Mouse (Mus musculus) forebrain, embryonic 15.5 days (tissue): ENCODE results near the gene Scarb1. TPM values are rescaled to one million over a fixed set of nuclear protein-coding genes. Genes with fewer than 3 reads are reported as not detected.

ENCODE experiments used
- ATAC-seq: fragments of 200-750 bp; cut with Nextera tagmentation; replicated peaks from 2 replicates; pipeline ENCODE4 v1.8.0; 2017; ENCODE audit warnings: mild to moderate bottlenecking, moderate TSS enrichment, moderate library complexity
- H3K27ac ChIP-seq: fragments of 300-500 bp; sonication (generic); replicated peaks from 2 replicates; pipeline ENCODE4 v1.5.1; 2015; ENCODE audit warnings: mild to moderate bottlenecking, inconsistent platforms
- H3K27me3 ChIP-seq: fragments of 300-500 bp; sonication (generic); 2 replicates; pipeline ENCODE4 v1.6.1; 2015; ENCODE audit warnings: inconsistent platforms
- H3K36me3 ChIP-seq: fragments of 300-500 bp; sonication (generic); 2 replicates; pipeline ENCODE4 v1.6.1; 2015; ENCODE audit warnings: mild to moderate bottlenecking, inconsistent platforms
- H3K4me1 ChIP-seq: fragments of 300-500 bp; sonication (generic); 2 replicates; pipeline ENCODE4 v1.6.1; 2015; ENCODE audit warnings: inconsistent platforms
- H3K4me2 ChIP-seq: fragments of 300-500 bp; sonication (generic); replicated peaks from 2 replicates; pipeline ENCODE4 v1.6.1; 2015; ENCODE audit warnings: mild to moderate bottlenecking, inconsistent platforms
- H3K4me3 ChIP-seq: fragments of 300-500 bp; sonication (generic); 2 replicates; pipeline ENCODE4 v1.5.1; 2015; ENCODE audit warnings: mild to moderate bottlenecking, inconsistent platforms
- H3K9ac ChIP-seq: fragments of 300-500 bp; sonication (generic); replicated peaks from 2 replicates; pipeline ENCODE4 v1.6.1; 2015; ENCODE audit warnings: mild to moderate bottlenecking, inconsistent platforms
- H3K9me3 ChIP-seq: fragments of 300-500 bp; sonication (generic); 2 replicates; pipeline ENCODE4 v1.6.1; 2016; ENCODE audit warnings: inconsistent platforms
- WGBS: fragments of 180-500 bp; shearing (Covaris S2); methylation state at CpG from one replicate; pipeline ENCODE4 v1.1.7; 2015; ENCODE audit warnings: mixed read lengths; 5-methylcytosine and 5-hydroxymethylcytosine counted together
- polyA plus RNA-seq: library from polyadenylated mRNA; unstranded; fragments of >200 nt; fragmentation: Nextera tagmentation; extraction: Ambion mirVana; gene quantifications from 2 replicates; pipeline ENCODE4 v1.2.1, GENCODE M21; 2015

Gene Scarb1
- polyA plus RNA-seq, 1 experiment from 2014 or later, result 28.5 TPM

DNA sequence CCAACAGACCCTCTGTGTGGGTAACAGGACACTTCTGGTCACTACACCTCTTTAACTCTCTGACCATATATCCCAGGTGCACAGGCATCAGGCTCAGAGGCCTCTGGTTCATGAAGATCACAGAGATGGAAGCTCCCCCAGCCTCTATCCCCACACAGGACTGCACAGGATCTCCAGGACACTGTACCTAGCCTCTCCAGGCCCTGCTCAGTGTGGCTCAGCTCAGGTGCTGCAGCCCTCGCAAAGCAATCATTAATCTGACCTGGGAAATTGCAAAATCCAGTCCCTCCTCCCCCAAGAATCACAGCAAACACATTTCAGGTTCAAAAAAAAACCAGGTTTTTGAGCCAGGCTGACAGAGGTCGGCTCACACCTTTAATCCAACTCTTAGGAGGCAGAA lies 29.9 kb downstream of the Scarb1 start:
- no peaks in the 10 kb centered on the region for H3K4me1 ChIP-seq
- H3K4me3 ChIP-seq, result no peak overlapping the region
- no peak overlapping the region for H3K4me2 ChIP-seq
- ATAC-seq, result no peak
- H3K9ac ChIP-seq, result no peak overlapping the region
- H3K27me3 ChIP-seq, result no peaks in the 10 kb centered on the region
- no peak overlapping the region for H3K27ac ChIP-seq
- 77% methylated on average over 2 of the region's 2 CpGs for WGBS
- no peaks in the 10 kb centered on the region for H3K36me3 ChIP-seq
- no peaks in the 10 kb centered on the region for H3K9me3 ChIP-seq

DNA sequence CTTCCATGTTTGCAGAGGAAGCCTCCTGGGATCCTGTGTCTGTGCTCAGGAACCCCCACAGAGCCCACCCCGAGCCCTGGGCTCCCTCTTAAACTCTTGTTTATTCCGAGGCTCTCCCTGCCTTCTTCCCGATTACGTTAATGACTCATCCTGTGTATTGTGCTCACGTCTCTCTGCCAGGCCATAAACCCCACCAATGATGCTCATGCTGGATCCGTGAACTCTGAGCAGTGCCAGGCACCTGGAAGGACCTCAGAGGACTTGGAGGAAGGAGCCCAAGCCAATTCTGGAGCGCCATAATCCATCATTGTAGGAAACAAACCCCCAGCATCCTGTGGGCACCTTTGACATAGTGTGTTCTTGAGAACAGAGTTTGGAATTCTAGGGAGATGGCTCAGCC lies 31.7 kb downstream of the Scarb1 start:
- H3K9me3 ChIP-seq, result no peaks in the 10 kb centered on the region
- H3K27me3 ChIP-seq, result no peaks in the 10 kb centered on the region
- no peak overlapping the region for H3K27ac ChIP-seq
- H3K36me3 ChIP-seq, result no peaks in the 10 kb centered on the region
- no peaks in the 10 kb centered on the region for H3K4me1 ChIP-seq
- no peak overlapping the region for H3K4me3 ChIP-seq
- 79% methylated on average over 7 of the region's 7 CpGs for WGBS
- ATAC-seq, result no peak
- H3K4me2 ChIP-seq, result no peak overlapping the region
- H3K9ac ChIP-seq, result no peak overlapping the region

DNA sequence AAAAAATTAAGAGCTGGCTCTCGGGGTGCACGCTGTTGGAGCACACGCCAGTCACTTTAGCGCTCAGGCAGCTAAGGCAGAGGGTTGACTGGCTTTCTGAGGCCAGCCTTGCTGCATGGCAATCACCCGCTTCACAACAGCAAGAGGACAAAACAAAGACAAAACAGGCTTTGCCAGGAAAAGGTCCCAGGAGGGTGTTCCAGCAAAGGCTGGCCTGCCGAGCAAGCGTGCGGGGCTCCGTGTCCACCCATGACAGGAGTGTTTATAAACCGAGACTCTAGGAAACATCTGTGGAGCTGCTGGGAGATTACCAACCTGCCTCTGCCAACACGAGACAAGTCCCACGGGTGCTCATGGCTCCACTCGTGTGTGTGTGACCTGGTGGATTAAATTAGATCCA lies 34.1 kb downstream of the Scarb1 start:
- no peaks in the 10 kb centered on the region for H3K36me3 ChIP-seq
- no peak for ATAC-seq
- H3K4me1 ChIP-seq, result no peaks in the 10 kb centered on the region
- H3K27ac ChIP-seq, result no peak overlapping the region
- no peak overlapping the region for H3K4me3 ChIP-seq
- 73% methylated on average over 13 of the region's 13 CpGs for WGBS
- no peaks in the 10 kb centered on the region for H3K9me3 ChIP-seq
- H3K4me2 ChIP-seq, result no peak overlapping the region
- H3K9ac ChIP-seq, result no peak overlapping the region
- H3K27me3 ChIP-seq, result no peaks in the 10 kb centered on the region

DNA sequence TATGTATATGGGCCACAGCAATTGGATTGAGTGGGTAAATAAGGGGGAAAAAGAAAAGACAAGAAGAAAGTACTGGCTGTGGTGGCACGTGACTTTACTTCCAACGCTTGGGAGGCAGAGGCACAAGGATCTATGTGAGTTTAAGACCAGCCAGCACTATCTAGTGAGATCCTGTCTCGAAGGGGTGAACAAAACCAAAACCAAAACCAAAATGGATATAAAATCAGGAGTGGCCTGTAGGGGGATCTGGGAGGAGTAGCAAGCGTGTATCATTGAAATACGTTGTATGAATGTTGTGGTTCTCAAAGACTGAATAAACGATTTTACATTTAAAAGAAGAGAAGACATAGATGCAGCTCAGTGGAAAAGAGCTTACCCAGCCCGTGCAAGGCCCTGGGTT lies 34.5 kb downstream of the Scarb1 start:
- no peak overlapping the region for H3K27ac ChIP-seq
- WGBS, result 82% methylated on average over 7 of the region's 7 CpGs
- H3K4me3 ChIP-seq, result no peak overlapping the region
- H3K9me3 ChIP-seq, result no peaks in the 10 kb centered on the region
- ATAC-seq, result no peak
- no peak overlapping the region for H3K4me2 ChIP-seq
- no peaks in the 10 kb centered on the region for H3K36me3 ChIP-seq
- no peaks in the 10 kb centered on the region for H3K27me3 ChIP-seq
- H3K4me1 ChIP-seq, result no peaks in the 10 kb centered on the region
- no peak overlapping the region for H3K9ac ChIP-seq

DNA sequence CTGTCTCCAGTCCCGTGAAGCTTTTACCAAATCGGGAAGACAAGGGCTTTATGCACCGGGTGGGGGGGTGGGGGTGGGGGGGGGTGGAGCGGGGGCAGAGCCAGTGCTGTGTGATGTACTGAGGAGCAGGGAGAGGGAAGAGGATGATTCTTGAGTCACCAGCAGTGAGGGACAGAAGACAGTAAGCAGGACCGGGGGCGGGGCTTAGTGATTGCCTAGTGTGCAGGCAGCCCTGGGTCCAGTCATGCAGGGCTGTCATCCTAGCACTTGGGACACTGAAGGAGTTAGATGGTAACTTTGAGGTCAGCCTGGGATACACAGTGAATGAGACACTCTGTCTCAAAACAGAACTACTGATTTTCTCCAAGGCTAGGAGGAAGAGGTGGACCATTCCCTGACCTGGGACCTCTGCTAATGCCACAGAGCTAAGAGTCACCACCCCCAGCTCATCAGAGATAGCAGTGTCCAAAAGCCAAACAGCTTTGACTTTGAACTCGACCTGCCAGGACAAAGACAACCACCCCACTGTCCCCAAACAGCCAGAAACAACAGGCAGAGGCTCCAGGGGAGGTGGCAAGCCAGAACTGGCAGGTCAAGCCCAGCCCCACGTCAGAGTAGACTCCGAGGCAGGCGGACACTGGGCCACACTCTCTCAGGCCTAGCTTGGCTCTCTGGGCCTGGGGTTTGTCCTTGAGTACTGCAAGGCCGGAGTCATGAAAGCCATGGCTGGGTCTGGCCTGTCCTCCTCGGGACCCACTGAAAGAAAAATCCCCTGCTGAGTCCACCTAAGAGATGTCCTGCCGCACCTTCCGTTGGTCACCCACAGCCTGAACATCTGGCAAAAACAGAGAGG lies 35.4 kb downstream of the Scarb1 start:
- H3K4me1 ChIP-seq, result no peaks in the 10 kb centered on the region
- no peaks in the 10 kb centered on the region for H3K36me3 ChIP-seq
- H3K4me2 ChIP-seq, result no peak overlapping the region
- H3K27me3 ChIP-seq, result no peaks in the 10 kb centered on the region
- no peaks in the 10 kb centered on the region for H3K9me3 ChIP-seq
- no peak overlapping the region for H3K27ac ChIP-seq
- H3K4me3 ChIP-seq, result no peak overlapping the region
- no peak for ATAC-seq
- no peak overlapping the region for H3K9ac ChIP-seq
- WGBS, result 58% methylated on average over 14 of the region's 14 CpGs

DNA sequence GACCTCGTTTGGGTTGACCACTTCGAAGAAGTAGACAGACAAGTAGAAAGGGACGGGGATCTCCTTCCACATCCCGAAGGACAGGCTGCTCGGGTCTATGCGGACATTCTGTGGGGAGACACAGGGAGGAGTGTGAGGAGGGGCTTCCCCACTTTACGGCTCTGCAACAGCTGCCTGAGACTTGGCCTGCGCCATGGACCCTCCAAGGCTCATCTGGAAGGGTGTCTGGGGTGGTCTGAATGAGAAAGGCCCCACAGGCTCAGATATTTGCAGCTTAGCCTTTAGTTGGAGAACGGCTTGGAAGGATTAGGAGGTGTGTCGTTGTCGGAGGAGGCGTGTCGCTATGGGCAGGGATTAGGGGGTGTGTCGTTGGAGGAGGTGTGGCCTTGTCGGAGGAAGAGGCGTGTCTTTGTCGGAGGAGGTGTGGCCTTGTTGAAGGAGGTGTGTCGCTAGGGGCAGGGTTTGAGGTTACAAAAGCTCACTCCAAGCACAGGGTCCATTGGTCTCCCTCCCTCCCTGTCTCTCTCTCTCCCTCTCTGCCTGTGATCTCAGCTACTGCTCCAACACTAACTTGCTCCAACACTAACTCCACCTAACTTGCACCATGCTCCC lies 36.5 kb downstream of the Scarb1 start:
- Histone ChIP-seq H3K27me3 (no peaks in the 10 kb centered on the region), H3K4me2 (no peak overlapping the region; the same call in 1 of the 2 replicates), H3K9ac (no peak overlapping the region), H3K9me3 (no peaks in the 10 kb centered on the region), H3K36me3 (peaks cover 9% of the 10 kb centered on the region), H3K27ac (no peak overlapping the region), H3K4me1 (no peaks in the 10 kb centered on the region), H3K4me3 (no peak overlapping the region)
- WGBS, result 21% methylated on average over 18 of the region's 18 CpGs
- ATAC-seq, result peak; percentile 70; the same call in 1 of the 2 replicates

DNA sequence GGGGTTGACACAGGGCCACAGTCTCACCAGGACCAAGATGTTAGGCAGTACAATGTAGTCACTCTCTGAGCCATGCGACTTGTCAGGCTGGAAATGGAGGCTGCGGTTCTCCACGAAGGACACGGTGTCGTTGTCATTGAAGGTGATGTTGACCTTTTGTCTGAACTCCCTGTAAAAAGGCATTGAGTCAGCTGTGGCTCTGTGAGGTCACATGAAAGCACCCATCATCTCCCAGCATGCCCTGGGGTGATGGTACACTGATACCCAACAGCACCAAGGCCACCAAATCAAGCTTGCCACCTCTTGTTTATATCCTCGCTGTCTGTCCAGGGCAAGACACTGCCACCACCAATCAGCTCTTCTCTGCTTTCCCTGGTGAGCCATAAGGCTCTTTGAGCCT lies 37.8 kb downstream of the Scarb1 start:
- Histone ChIP-seq H3K4me1 (no peaks in the 10 kb centered on the region), H3K36me3 (peaks cover 12% of the 10 kb centered on the region), H3K9me3 (no peaks in the 10 kb centered on the region), H3K4me3 (no peak overlapping the region), H3K9ac (no peak overlapping the region), H3K4me2 (no peak overlapping the region), H3K27ac (no peak overlapping the region), H3K27me3 (no peaks in the 10 kb centered on the region)
- ATAC-seq, result no peak
- WGBS, result 98% methylated on average over 6 of the region's 6 CpGs

DNA sequence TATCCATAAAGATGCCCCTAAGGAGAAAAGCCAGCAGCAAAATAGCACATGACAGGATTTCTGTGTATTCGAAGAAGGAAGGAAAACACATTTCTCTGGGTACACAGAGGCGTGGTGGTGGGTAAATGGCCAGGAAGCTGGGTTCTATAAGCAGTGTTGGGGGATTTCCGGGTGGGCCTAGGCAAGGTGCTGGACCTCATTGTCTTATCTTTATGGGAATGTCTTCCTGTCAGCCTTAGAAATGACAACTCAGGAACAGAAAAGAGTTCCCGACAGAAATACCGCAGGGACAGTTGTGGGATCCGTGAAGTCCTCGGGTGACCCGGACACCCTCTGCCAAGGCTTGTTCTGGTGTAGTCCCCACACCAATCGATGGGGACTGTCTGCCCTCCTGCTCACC lies 42.7 kb downstream of the Scarb1 start:
- Histone ChIP-seq H3K9me3 (no peaks in the 10 kb centered on the region), H3K36me3 (peaks cover 22% of the 10 kb centered on the region), H3K27ac (no peak overlapping the region), H3K4me2 (no peak overlapping the region), H3K27me3 (no peaks in the 10 kb centered on the region), H3K9ac (no peak overlapping the region), H3K4me1 (no peaks in the 10 kb centered on the region), H3K4me3 (no peak overlapping the region)
- ATAC-seq, result no peak
- 95% methylated on average over 9 of the region's 9 CpGs for WGBS

DNA sequence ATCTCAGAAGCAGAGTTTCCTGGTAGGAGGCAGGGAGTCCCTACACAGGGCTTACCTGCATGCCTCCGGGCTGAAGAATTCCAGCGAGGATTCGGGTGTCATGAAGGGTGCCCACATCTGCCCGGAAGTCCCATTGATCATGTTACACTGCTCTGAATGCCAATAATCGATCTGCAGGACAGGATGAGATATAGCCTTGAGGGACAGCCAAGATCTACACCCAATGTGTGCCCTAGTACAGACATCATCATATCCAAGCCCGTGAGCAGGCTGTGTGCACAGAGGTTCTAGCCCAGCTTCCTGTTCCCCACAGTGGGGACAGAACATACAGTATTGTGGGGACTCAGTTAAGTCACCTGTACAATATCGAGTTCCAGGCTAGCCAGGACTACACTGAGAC lies 43.7 kb downstream of the Scarb1 start:
- 95% methylated on average over 7 of the region's 7 CpGs for WGBS
- Histone ChIP-seq H3K4me1 (no peaks in the 10 kb centered on the region), H3K36me3 (peaks cover 22% of the 10 kb centered on the region), H3K27me3 (no peaks in the 10 kb centered on the region), H3K4me2 (no peak overlapping the region), H3K4me3 (no peak overlapping the region), H3K27ac (no peak overlapping the region), H3K9ac (no peak overlapping the region), H3K9me3 (no peaks in the 10 kb centered on the region)
- ATAC-seq, result no peak

DNA sequence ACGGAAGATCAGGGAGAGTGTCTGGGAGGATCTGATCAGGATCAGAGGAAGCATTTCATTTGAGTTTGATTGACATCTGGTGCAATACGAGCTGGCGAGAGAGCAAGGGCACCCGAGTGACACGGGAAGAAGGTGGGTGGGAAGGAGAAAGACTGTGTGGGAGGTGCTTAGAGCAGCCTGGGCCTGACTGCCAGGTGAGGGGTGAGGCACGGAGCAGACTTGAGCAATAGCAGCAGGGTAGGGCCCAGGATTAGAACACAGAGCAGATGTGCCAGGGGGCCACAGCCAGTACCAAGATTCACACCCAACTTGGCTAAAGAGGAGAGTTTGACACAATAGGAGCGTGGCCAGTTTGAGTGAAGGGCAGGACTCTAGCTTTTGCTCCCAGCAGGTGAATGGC lies 47.9 kb downstream of the Scarb1 start:
- Histone ChIP-seq H3K36me3 (peaks cover 9% of the 10 kb centered on the region), H3K4me3 (no peak overlapping the region), H3K27me3 (no peaks in the 10 kb centered on the region), H3K9me3 (no peaks in the 10 kb centered on the region), H3K4me2 (no peak overlapping the region), H3K27ac (no peak overlapping the region), H3K9ac (no peak overlapping the region), H3K4me1 (no peaks in the 10 kb centered on the region)
- WGBS, result 78% methylated on average over 7 of the region's 7 CpGs
- ATAC-seq, result no peak

DNA sequence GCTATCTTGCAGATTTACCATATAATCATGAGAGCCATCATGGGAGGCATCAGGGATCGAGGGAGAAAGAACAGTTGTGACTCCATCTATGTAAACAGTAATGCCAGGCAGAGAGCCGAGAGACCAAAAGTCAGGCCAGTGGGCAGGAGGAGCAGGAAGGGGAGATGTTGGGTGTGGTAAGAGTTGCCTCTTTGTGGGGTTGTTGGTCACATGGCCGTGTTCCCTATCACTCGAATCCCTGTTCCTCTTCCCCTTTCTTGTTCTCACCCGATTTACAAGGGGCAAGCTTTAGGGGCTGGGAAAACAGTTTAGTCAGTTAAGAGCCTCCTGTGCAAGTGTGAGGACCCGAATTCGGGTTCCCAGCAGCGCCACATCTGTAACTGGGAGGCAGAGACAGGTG lies 49.0 kb downstream of the Scarb1 start:
- H3K27me3 ChIP-seq, result no peaks in the 10 kb centered on the region
- no peak overlapping the region for H3K4me2 ChIP-seq
- no peaks in the 10 kb centered on the region for H3K9me3 ChIP-seq
- no peak for ATAC-seq
- H3K4me1 ChIP-seq, result no peaks in the 10 kb centered on the region
- no peak overlapping the region for H3K27ac ChIP-seq
- H3K9ac ChIP-seq, result no peak overlapping the region
- WGBS, result 87% methylated on average over 8 of the region's 8 CpGs
- peaks cover 8% of the 10 kb centered on the region for H3K36me3 ChIP-seq
- no peak overlapping the region for H3K4me3 ChIP-seq

DNA sequence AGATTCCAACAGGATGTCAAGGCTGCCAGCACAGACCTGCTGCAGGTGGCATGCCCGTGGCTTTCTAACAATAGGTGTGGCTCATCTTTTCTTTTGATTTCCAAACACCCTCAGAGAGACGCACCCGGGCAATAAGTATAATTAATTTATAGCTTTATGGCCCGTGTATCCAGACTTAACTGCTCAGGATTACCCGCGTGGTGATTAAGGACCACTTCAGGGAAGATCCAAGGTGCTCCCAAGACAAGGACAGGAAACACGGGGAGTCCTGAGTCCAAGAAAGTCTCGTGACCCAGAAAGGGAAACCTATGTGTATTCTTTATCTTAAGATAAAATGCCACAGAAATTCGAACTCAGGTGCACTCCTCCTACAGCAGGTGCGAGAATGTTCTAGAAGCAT lies 49.5 kb downstream of the Scarb1 start:
- Histone ChIP-seq H3K27me3 (no peaks in the 10 kb centered on the region), H3K36me3 (peaks cover 3% of the 10 kb centered on the region; the same call in 1 of the 2 replicates), H3K9ac (no peak overlapping the region), H3K4me3 (no peak overlapping the region), H3K9me3 (no peaks in the 10 kb centered on the region), H3K27ac (no peak overlapping the region), H3K4me1 (no peaks in the 10 kb centered on the region), H3K4me2 (no peak overlapping the region)
- WGBS, result 93% methylated on average over 10 of the region's 10 CpGs
- no peak for ATAC-seq
